33 mouse cellular contexts compared by ENCODE assay signal in the genomic region with DNA sequence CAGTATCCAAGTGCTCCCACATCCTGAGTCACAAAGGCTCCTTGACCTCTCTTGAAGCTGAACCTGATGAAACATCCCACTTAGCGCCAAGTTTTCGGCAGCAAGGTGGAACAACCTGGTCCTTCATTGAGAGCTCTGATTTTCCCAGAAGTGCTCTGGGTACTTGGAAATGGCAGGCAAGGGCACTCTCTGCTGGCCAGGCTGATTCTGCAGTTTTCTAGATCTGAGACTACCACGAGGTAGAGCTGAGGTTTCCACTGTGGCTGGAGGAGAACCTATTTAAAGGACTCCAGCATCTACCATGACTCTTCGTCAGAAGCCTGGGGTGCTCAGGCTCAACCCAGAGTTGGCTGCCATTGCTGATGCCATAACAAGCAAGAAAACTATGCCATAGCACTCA. TPM values are rescaled to one million over a fixed set of nuclear protein-coding genes. Genes with fewer than 3 reads are reported as not detected.
DNase-seq lines count a peak whose midpoint lies in the region; ATAC-seq and TF ChIP-seq lines count a peak whose summit lies in the region.
"Had no signal": no experiment of that assay in that cellular context is flagged by ENCODE, and none has a peak within 500 bp of the region (broad histone marks: within the 10 kb centered on the region; RNA-seq: fewer than 3 reads in every experiment).

No protein-coding gene starts in this region.

- no peaks in the 10 kb centered on the region for H3K36me3 ChIP-seq in kidney, adult 2 months (ENCODE audit: control insufficient read depth, insufficient read depth, low read length)
- no peaks in the 10 kb centered on the region for H3K36me3 ChIP-seq in kidney, embryonic 15.5 days
- no peaks in the 10 kb centered on the region for H3K36me3 ChIP-seq in C2C12 (ENCODE audit: control insufficient read depth, insufficient read depth)
- no peaks in the 10 kb centered on the region for H3K36me3 ChIP-seq in liver, embryonic 12.5 days
- H3K36me3 ChIP-seq: embryonic facial prominence, embryonic 12.5 days; G1E; liver, embryonic 13.5 days; neural tube, embryonic 12.5 days had no signal

- no peak overlapping the region for H3K4me2 ChIP-seq in kidney, embryonic 15.5 days
- H3K4me2 ChIP-seq in liver, embryonic 12.5 days = no peak overlapping the region
- H3K4me2 ChIP-seq: embryonic facial prominence, embryonic 12.5 days; heart, embryonic 13.5 days; liver, embryonic 13.5 days; neural tube, embryonic 12.5 days had no signal

- no peaks in the 10 kb centered on the region for H3K79me3 ChIP-seq in C2C12 (ENCODE audit: low read depth)

- no peak overlapping the region for H3K9ac ChIP-seq in kidney, embryonic 15.5 days
- no peak overlapping the region for H3K9ac ChIP-seq in liver, embryonic 12.5 days
- H3K9ac ChIP-seq: embryonic facial prominence, embryonic 12.5 days; heart, embryonic 13.5 days; liver, embryonic 13.5 days; neural tube, embryonic 12.5 days had no signal

- no peaks in the 10 kb centered on the region for H3K79me2 ChIP-seq in C2C12 (ENCODE audit: control insufficient read depth, insufficient read depth)

- intact Hi-C loops in gastrocnemius, postnatal 14 days (cut with DNase I; ENCODE audit: low total_unique reads) = no loop called here

- WGBS in kidney, adult 2 months = 74% methylated on average over 4 of the region's 4 CpGs
- WGBS in kidney, embryonic 15.5 days = 82% methylated on average over 4 of the region's 4 CpGs
- 62% methylated on average over 4 of the region's 4 CpGs for WGBS in liver, embryonic 12.5 days (ENCODE audit: insufficient replicate concordance)

- H3K4me1 ChIP-seq in kidney, adult 2 months (ENCODE audit: control insufficient read depth, insufficient read depth, low read length) = no peaks in the 10 kb centered on the region
- no peaks in the 10 kb centered on the region for H3K4me1 ChIP-seq in kidney, embryonic 15.5 days
- H3K4me1 ChIP-seq in liver, embryonic 12.5 days = no peaks in the 10 kb centered on the region
- H3K4me1 ChIP-seq: embryonic facial prominence, embryonic 12.5 days; liver, embryonic 13.5 days; neural tube, embryonic 12.5 days had no signal

- no peaks in the 10 kb centered on the region for H3K9me3 ChIP-seq in kidney, embryonic 15.5 days (replicated peaks)
- no peaks in the 10 kb centered on the region for H3K9me3 ChIP-seq in liver, embryonic 12.5 days (replicated peaks)
- H3K9me3 ChIP-seq: embryonic facial prominence, embryonic 12.5 days; heart, embryonic 13.5 days; liver, embryonic 13.5 days; neural tube, embryonic 12.5 days had no signal

- TF ChIP-seq CTCF in kidney, adult 2 months (conservative IDR thresholded peaks at IDR 0.05; ENCODE audit: insufficient read depth, insufficient read length, low read depth, low read length) = 0 out of 2 replicates have a peak, but pooled peaks have one; percentile 17
- peak; percentile 12 for TF ChIP-seq CTCF in C2C12 (IDR thresholded peaks at IDR 0.05; ENCODE audit: control insufficient read depth, insufficient read depth, insufficient read length)

- H3ac ChIP-seq in C2C12 (ENCODE audit: control insufficient read depth, insufficient read length, low read depth) = no peak overlapping the region

- DNase-seq in gastrocnemius, adult 8-10 months (ENCODE audit: low spot score in 2 of 2) = peak; percentile 45 to 57
- DNase-seq in gastrocnemius, postnatal 14 days = no peak
- DNase-seq in kidney, adult 2 months = no peak
- peak; percentile 31 for DNase-seq in brain, adult 2 months (ENCODE audit: low read depth, low spot score)
- DNase-seq: adrenal gland, adult 8-10 months; B cell, adult 2 months; cerebellum, adult 11 months; cerebellum, adult 9-10 months; cerebellum, postnatal 36 days; embryo, embryonic 11 days; heart, postnatal 14 days; kidney, adult 9 months; kidney, postnatal 14 days; left cerebral cortex, postnatal 4 days; liver, embryonic 13.5 days; lung, adult 18-20 months; lung, postnatal 4 days; right cerebral cortex, postnatal 4 days; thymus, postnatal 14 days had no signal

- H3K4me3 ChIP-seq in kidney, adult 2 months (ENCODE audit: insufficient read depth, low read depth, low read length) = no peak overlapping the region
- no peak overlapping the region for H3K4me3 ChIP-seq in kidney, embryonic 15.5 days (replicated peaks)
- H3K4me3 ChIP-seq in C2C12 (ENCODE audit: insufficient read depth, poor library complexity, severe bottlenecking) = no peak overlapping the region
- no peak overlapping the region for H3K4me3 ChIP-seq in liver, embryonic 12.5 days
- H3K4me3 ChIP-seq: embryonic facial prominence, embryonic 12.5 days; heart, embryonic 13.5 days; liver, embryonic 13.5 days; myocyte; neural tube, embryonic 12.5 days had no signal

- TF ChIP-seq POLR2A in kidney, adult 2 months (IDR thresholded peaks at IDR 0.05; ENCODE audit: low read depth, low read length) = no peak

- no peak overlapping the region for H3K27ac ChIP-seq in kidney, adult 2 months (ENCODE audit: insufficient read depth, low read depth, low read length)
- no peak overlapping the region for H3K27ac ChIP-seq in kidney, embryonic 15.5 days
- no peak overlapping the region for H3K27ac ChIP-seq in liver, embryonic 12.5 days
- H3K27ac ChIP-seq: embryonic facial prominence, embryonic 12.5 days; heart, embryonic 13.5 days; liver, embryonic 13.5 days; neural tube, embryonic 12.5 days had no signal

- no peaks in the 10 kb centered on the region for H3K27me3 ChIP-seq in kidney, adult 2 months (replicated peaks; ENCODE audit: control insufficient read depth, insufficient read depth, low read length)
- 0 out of 2 replicates have a peak, but pooled peaks cover 12% of the 10 kb centered on the region for H3K27me3 ChIP-seq in kidney, embryonic 15.5 days
- H3K27me3 ChIP-seq in C2C12 (ENCODE audit: control insufficient read depth, insufficient read depth, insufficient read length) = peaks cover 68% of the 10 kb centered on the region
- H3K27me3 ChIP-seq in liver, embryonic 12.5 days (replicated peaks) = peaks cover 17% of the 10 kb centered on the region
- H3K27me3 ChIP-seq: neural tube, embryonic 12.5 days had no signal

- no peak for ATAC-seq in kidney, embryonic 15.5 days (replicated peaks; ENCODE audit: low FRiP score)
- ATAC-seq in liver, embryonic 12.5 days = no peak
- ATAC-seq in megakaryocyte progenitor cell, adult 5-6 weeks (replicated peaks; ENCODE audit: poor library complexity) = no peak
- ATAC-seq: forebrain, embryonic 14.5 days; intestine, embryonic 16.5 days; lung, postnatal 0 days; midbrain, embryonic 16.5 days had no signal

TF ChIP-seq in C2C12, 6 proteins besides CTCF, POLR2A, EP300 and RAD21:
- TF ChIP-seq USF1 (IDR thresholded peaks at IDR 0.05; ENCODE audit: low read depth) (no peak), MYOG (IDR thresholded peaks at IDR 0.05; ENCODE audit: control insufficient read depth, extremely low read depth, insufficient read length) (no peak), MAX (IDR thresholded peaks at IDR 0.05) (no peak), FOSL1 (IDR thresholded peaks at IDR 0.05; ENCODE audit: insufficient read depth, low read length, poor library complexity, severe bottlenecking) (no peak), CEBPB (IDR thresholded peaks at IDR 0.05; ENCODE audit: low read depth) (no peak), MYOD1 (IDR thresholded peaks at IDR 0.05; ENCODE audit: control insufficient read depth, insufficient read length, low read depth) (no peak)
TF ChIP-seq in C2C12: peak in this region for 0.

RNA-seq across cellular contexts. Expression of a gene that starts 8.0 kb away (rescaled TPM):
- 100 to 1,000 TPM in 3 of 4 experiments, 10 to 100 TPM in 1; 68.4 to 165 (median 129) TPM for total RNA-seq in gastrocnemius, adult 8-10 months (2022)
- total RNA-seq in gastrocnemius, postnatal 14 days (2021) = 100 to 1,000 TPM; 124 to 167 TPM
- polyA plus RNA-seq in kidney, adult 2 months (2012; rRNA removed) = 0.31 and 0.45 TPM in 2 replicates
- 0.27 and 0.41 TPM in 2 replicates for polyA plus RNA-seq in kidney, embryonic 15.5 days (2015; fragmentation: Nextera tagmentation; extraction: Ambion mirVana)
- not detected for polyA plus RNA-seq in C2C12 (2012; fragmentation: generic; extraction: Trizol)
- polyA plus RNA-seq in liver, embryonic 12.5 days (2016; fragmentation: Nextera tagmentation; extraction: Ambion mirVana) = not detected in 2 replicates
- total RNA-seq in megakaryocyte progenitor cell, adult 5-6 weeks (2015) = 0.02 TPM in 1 of 2 replicates, not detected in the other
- not detected in 2 replicates for total RNA-seq in megakaryocyte progenitor cell, adult 5-6 weeks (2017)
- total RNA-seq: megakaryocyte-erythroid progenitor cell, adult 5-6 weeks had no signal
- polyA plus RNA-seq: G1E had no signal

Comparison
In these comparisons a context has a peak if more than half of its experiments do, and no peak if none do; other contexts are left out.
1. DNase-seq: peak in gastrocnemius, adult 8-10 months (2 of 2) and brain, adult 2 months (single experiment); none in gastrocnemius, postnatal 14 days (single experiment) and kidney, adult 2 months (single experiment).